Mouse (Mus musculus): ENCODE data around the gene Svep1. TPM values are rescaled to one million over a fixed set of nuclear protein-coding genes. Genes with fewer than 3 reads are reported as not detected.

The Svep1 gene
- 0.31 and 0.32 TPM in 2 replicates for polyA plus RNA-seq (2015; fragmentation: Nextera tagmentation; extraction: Ambion mirVana)

GRCm38 (mm10) chr4:58206115-58206945, at the start of gene Svep1:
Gene Svep1 (minus strand): TSS chr4:58206859.
- H3K27me3 ChIP-seq = peaks cover 32% of the 10 kb centered on the region
- H3K4me2 ChIP-seq = peak within 1 kb of the TSS; percentile 50
- H3K4me1 ChIP-seq (replicated peaks) = no peaks in the 10 kb centered on the region
- no peaks in the 10 kb centered on the region for H3K9me3 ChIP-seq (replicated peaks)
- 2% methylated on average over 47 of the region's 47 CpGs for WGBS (ENCODE audit: insufficient replicate concordance)
- H3K9ac ChIP-seq = no peak within 1 kb of the TSS
- H3K36me3 ChIP-seq (replicated peaks) = no peaks in the 10 kb centered on the region
- no peak within 1 kb of the TSS for H3K27ac ChIP-seq (replicated peaks)
- peak within 1 kb of the TSS; percentile 31 for H3K4me3 ChIP-seq (replicated peaks)
- no peak for ATAC-seq (ENCODE audit: insufficient read depth)

GRCm38 (mm10) chr4:58253410-58253809, 46.8 kb upstream of the Svep1 start:
- WGBS (ENCODE audit: insufficient replicate concordance) = 21% methylated on average over 5 of the region's 5 CpGs
- Histone ChIP-seq H3K4me1 (replicated peaks) (no peaks in the 10 kb centered on the region), H3K9me3 (replicated peaks) (no peaks in the 10 kb centered on the region), H3K27me3 (no peaks in the 10 kb centered on the region), H3K36me3 (replicated peaks) (no peaks in the 10 kb centered on the region), H3K9ac (no peak overlapping the region), H3K27ac (replicated peaks) (no peak overlapping the region), H3K4me2 (no peak overlapping the region), H3K4me3 (replicated peaks) (no peak overlapping the region)
- ATAC-seq (ENCODE audit: insufficient read depth) = no peak

GRCm38 (mm10) chr4:58252381-58252780, 45.7 kb upstream of the Svep1 start:
- no peaks in the 10 kb centered on the region for H3K4me1 ChIP-seq (replicated peaks)
- no peaks in the 10 kb centered on the region for H3K36me3 ChIP-seq (replicated peaks)
- H3K4me3 ChIP-seq (replicated peaks) = no peak overlapping the region
- H3K4me2 ChIP-seq = no peak overlapping the region
- ATAC-seq (ENCODE audit: insufficient read depth) = no peak
- no peak overlapping the region for H3K9ac ChIP-seq
- H3K9me3 ChIP-seq (replicated peaks) = no peaks in the 10 kb centered on the region
- no peak overlapping the region for H3K27ac ChIP-seq (replicated peaks)
- H3K27me3 ChIP-seq = no peaks in the 10 kb centered on the region
- 65% methylated on average over 3 of the region's 3 CpGs for WGBS (ENCODE audit: insufficient replicate concordance)

GRCm38 (mm10) chr4:58245544-58245943, 38.9 kb upstream of the Svep1 start:
- Histone ChIP-seq H3K9me3 (replicated peaks) (no peaks in the 10 kb centered on the region), H3K4me2 (no peak overlapping the region), H3K27ac (replicated peaks) (no peak overlapping the region), H3K9ac (no peak overlapping the region), H3K4me3 (replicated peaks) (no peak overlapping the region), H3K36me3 (replicated peaks) (no peaks in the 10 kb centered on the region), H3K4me1 (replicated peaks) (no peaks in the 10 kb centered on the region), H3K27me3 (no peaks in the 10 kb centered on the region)
- 75% methylated on average over 1 of the region's 1 CpGs for WGBS (ENCODE audit: insufficient replicate concordance)
- ATAC-seq (ENCODE audit: insufficient read depth) = no peak

GRCm38 (mm10) chr4:58240416-58240815, 33.8 kb upstream of the Svep1 start:
- H3K27me3 ChIP-seq = no peaks in the 10 kb centered on the region
- no peak for ATAC-seq (ENCODE audit: insufficient read depth)
- WGBS (ENCODE audit: insufficient replicate concordance) = 56% methylated on average over 7 of the region's 7 CpGs
- H3K9ac ChIP-seq = no peak overlapping the region
- H3K36me3 ChIP-seq (replicated peaks) = no peaks in the 10 kb centered on the region
- no peaks in the 10 kb centered on the region for H3K4me1 ChIP-seq (replicated peaks)
- no peak overlapping the region for H3K4me2 ChIP-seq
- H3K27ac ChIP-seq (replicated peaks) = no peak overlapping the region
- no peak overlapping the region for H3K4me3 ChIP-seq (replicated peaks)
- H3K9me3 ChIP-seq (replicated peaks) = no peaks in the 10 kb centered on the region

- Histone ChIP-seq H3K4me1 (replicated peaks) (no peaks in the 10 kb centered on the region), H3K27me3 (no peaks in the 10 kb centered on the region), H3K4me3 (replicated peaks) (no peak overlapping the region), H3K9me3 (replicated peaks) (no peaks in the 10 kb centered on the region), H3K27ac (replicated peaks) (no peak overlapping the region), H3K9ac (no peak overlapping the region), H3K4me2 (no peak overlapping the region), H3K36me3 (replicated peaks) (no peaks in the 10 kb centered on the region)
- WGBS (ENCODE audit: insufficient replicate concordance) = 37% methylated on average over 6 of the region's 6 CpGs
- no peak for ATAC-seq (ENCODE audit: insufficient read depth)
Observed at GRCm38 (mm10) chr4:58235828-58236227, 29.2 kb upstream of the Svep1 start.

- H3K4me2 ChIP-seq = no peak overlapping the region
- H3K4me3 ChIP-seq (replicated peaks) = no peak overlapping the region
- no peaks in the 10 kb centered on the region for H3K9me3 ChIP-seq (replicated peaks)
- ATAC-seq (ENCODE audit: insufficient read depth) = no peak
- no peak overlapping the region for H3K27ac ChIP-seq (replicated peaks)
- 55% methylated on average over 2 of the region's 2 CpGs for WGBS (ENCODE audit: insufficient replicate concordance)
- H3K36me3 ChIP-seq (replicated peaks) = no peaks in the 10 kb centered on the region
- no peaks in the 10 kb centered on the region for H3K4me1 ChIP-seq (replicated peaks)
- H3K9ac ChIP-seq = no peak overlapping the region
- no peaks in the 10 kb centered on the region for H3K27me3 ChIP-seq
Observed at GRCm38 (mm10) chr4:58223499-58223898, 16.8 kb upstream of the Svep1 start.

GRCm38 (mm10) chr4:58211374-58211773, 4.7 kb upstream of the Svep1 start:
- Histone ChIP-seq H3K4me2 (no peak overlapping the region), H3K4me1 (replicated peaks) (no peaks in the 10 kb centered on the region), H3K27ac (replicated peaks) (no peak overlapping the region), H3K9me3 (replicated peaks) (no peaks in the 10 kb centered on the region), H3K36me3 (replicated peaks) (no peaks in the 10 kb centered on the region), H3K4me3 (replicated peaks) (no peak overlapping the region), H3K9ac (no peak overlapping the region), H3K27me3 (peaks cover 15% of the 10 kb centered on the region)
- no peak for ATAC-seq (ENCODE audit: insufficient read depth)
- WGBS (ENCODE audit: insufficient replicate concordance) = 36% methylated on average over 6 of the region's 6 CpGs

GRCm38 (mm10) chr4:58210557-58211090, 4.0 kb upstream of the Svep1 start:
- ATAC-seq (ENCODE audit: insufficient read depth) = no peak
- Histone ChIP-seq H3K9me3 (replicated peaks) (no peaks in the 10 kb centered on the region), H3K27me3 (peaks cover 23% of the 10 kb centered on the region), H3K4me3 (replicated peaks) (no peak overlapping the region), H3K27ac (replicated peaks) (no peak overlapping the region), H3K4me2 (no peak overlapping the region), H3K4me1 (replicated peaks) (no peaks in the 10 kb centered on the region), H3K36me3 (replicated peaks) (no peaks in the 10 kb centered on the region), H3K9ac (no peak overlapping the region)
- 40% methylated on average over 5 of the region's 5 CpGs for WGBS (ENCODE audit: insufficient replicate concordance)

- no peak overlapping the region for H3K27ac ChIP-seq (replicated peaks)
- H3K4me2 ChIP-seq = peak overlapping the region; percentile 50
- no peaks in the 10 kb centered on the region for H3K4me1 ChIP-seq (replicated peaks)
- no peaks in the 10 kb centered on the region for H3K36me3 ChIP-seq (replicated peaks)
- peak overlapping the region; percentile 31 for H3K4me3 ChIP-seq (replicated peaks)
- peaks cover 32% of the 10 kb centered on the region for H3K27me3 ChIP-seq
- no peak for ATAC-seq (ENCODE audit: insufficient read depth)
- WGBS (ENCODE audit: insufficient replicate concordance) = under 1% methylated on average over 31 of the region's 31 CpGs
- H3K9ac ChIP-seq = no peak overlapping the region
- H3K9me3 ChIP-seq (replicated peaks) = no peaks in the 10 kb centered on the region
Observed at GRCm38 (mm10) chr4:58205750-58206114, 927 bp downstream of the Svep1 start.

- no peaks in the 10 kb centered on the region for H3K4me1 ChIP-seq (replicated peaks)
- 56% methylated on average over 2 of the region's 2 CpGs for WGBS (ENCODE audit: insufficient replicate concordance)
- no peak overlapping the region for H3K27ac ChIP-seq (replicated peaks)
- H3K9me3 ChIP-seq (replicated peaks) = no peaks in the 10 kb centered on the region
- no peaks in the 10 kb centered on the region for H3K36me3 ChIP-seq (replicated peaks)
- peaks cover 20% of the 10 kb centered on the region for H3K27me3 ChIP-seq
- no peak overlapping the region for H3K4me3 ChIP-seq (replicated peaks)
- ATAC-seq (ENCODE audit: insufficient read depth) = no peak
- H3K9ac ChIP-seq = no peak overlapping the region
- no peak overlapping the region for H3K4me2 ChIP-seq
Observed at GRCm38 (mm10) chr4:58201703-58202102, 5.0 kb downstream of the Svep1 start.

Data from liver, embryonic 15.5 days (tissue).